Mouse (Mus musculus): ENCODE data around the gene Ephb3. TPM values are rescaled to one million over a fixed set of nuclear protein-coding genes. Genes with fewer than 3 reads are reported as not detected.
"Not testable (repeated sequence)": the region's sequence is repeated elsewhere in the genome, so short reads cannot be mapped to it uniquely, and the experiment has no call there.

Gene Ephb3
- 10 to 100 TPM; 19.4 to 25.7 TPM for total RNA-seq (2021)

GRCm38 (mm10) chr16:21204367-21205092 lies at the start of gene Ephb3:
Gene Ephb3, plus strand, starts transcription at chr16:21204755.
- peak; percentile 97 to 100 for DNase-seq (ENCODE audit: extremely low spot score in 1 of 2, low spot score in 1 of 2)

GRCm38 (mm10) chr16:21156261-21156660 lies 48.3 kb upstream of the Ephb3 start:
- not testable (repeated sequence) for DNase-seq (ENCODE audit: extremely low spot score in 1 of 2, low spot score in 1 of 2)

- not testable (repeated sequence) for DNase-seq (ENCODE audit: extremely low spot score in 1 of 2, low spot score in 1 of 2)
Observed at GRCm38 (mm10) chr16:21159226-21159625, 45.3 kb upstream of the Ephb3 start.

- not testable (repeated sequence) for DNase-seq (ENCODE audit: extremely low spot score in 1 of 2, low spot score in 1 of 2)
Observed at GRCm38 (mm10) chr16:21163423-21163822, 41.1 kb upstream of the Ephb3 start.

GRCm38 (mm10) chr16:21165343-21166220 lies 39.0 kb upstream of the Ephb3 start:
- not testable (repeated sequence) for DNase-seq (ENCODE audit: extremely low spot score in 1 of 2, low spot score in 1 of 2)

- no peak for DNase-seq (ENCODE audit: extremely low spot score in 1 of 2, low spot score in 1 of 2)
Observed at GRCm38 (mm10) chr16:21168730-21169129, 35.8 kb upstream of the Ephb3 start.

- DNase-seq (ENCODE audit: extremely low spot score in 1 of 2, low spot score in 1 of 2): no peak
Observed at GRCm38 (mm10) chr16:21175236-21175635, 29.3 kb upstream of the Ephb3 start.

GRCm38 (mm10) chr16:21182108-21182507 lies 22.4 kb upstream of the Ephb3 start:
- DNase-seq (ENCODE audit: extremely low spot score in 1 of 2, low spot score in 1 of 2): no peak

- DNase-seq (ENCODE audit: extremely low spot score in 1 of 2, low spot score in 1 of 2): no peak
Observed at GRCm38 (mm10) chr16:21184697-21185096, 19.9 kb upstream of the Ephb3 start.

GRCm38 (mm10) chr16:21187568-21187967 lies 17.0 kb upstream of the Ephb3 start:
- DNase-seq (ENCODE audit: extremely low spot score in 1 of 2, low spot score in 1 of 2): no peak

- DNase-seq (ENCODE audit: extremely low spot score in 1 of 2, low spot score in 1 of 2): no peak
Observed at GRCm38 (mm10) chr16:21188345-21188744, 16.2 kb upstream of the Ephb3 start.

- no peak for DNase-seq (ENCODE audit: extremely low spot score in 1 of 2, low spot score in 1 of 2)
Observed at GRCm38 (mm10) chr16:21191569-21191968, 13.0 kb upstream of the Ephb3 start.

- DNase-seq (ENCODE audit: extremely low spot score in 1 of 2, low spot score in 1 of 2): no peak
Observed at GRCm38 (mm10) chr16:21192509-21193354, 11.8 kb upstream of the Ephb3 start.

- no peak for DNase-seq (ENCODE audit: extremely low spot score in 1 of 2, low spot score in 1 of 2)
Observed at GRCm38 (mm10) chr16:21194182-21194581, 10.4 kb upstream of the Ephb3 start.

- no peak for DNase-seq (ENCODE audit: extremely low spot score in 1 of 2, low spot score in 1 of 2)
Observed at GRCm38 (mm10) chr16:21195260-21195866, 9.2 kb upstream of the Ephb3 start.

- DNase-seq (ENCODE audit: extremely low spot score in 1 of 2, low spot score in 1 of 2): no peak
Observed at GRCm38 (mm10) chr16:21196576-21196975, 8.0 kb upstream of the Ephb3 start.

GRCm38 (mm10) chr16:21197542-21197941 lies 7.0 kb upstream of the Ephb3 start:
- DNase-seq (ENCODE audit: extremely low spot score in 1 of 2, low spot score in 1 of 2): no peak

- no peak for DNase-seq (ENCODE audit: extremely low spot score in 1 of 2, low spot score in 1 of 2)
Observed at GRCm38 (mm10) chr16:21198006-21198405, 6.5 kb upstream of the Ephb3 start.

- DNase-seq (ENCODE audit: extremely low spot score in 1 of 2, low spot score in 1 of 2): no peak
Observed at GRCm38 (mm10) chr16:21198529-21198928, 6.0 kb upstream of the Ephb3 start.

GRCm38 (mm10) chr16:21199426-21199825 lies 5.1 kb upstream of the Ephb3 start:
- no peak for DNase-seq (ENCODE audit: extremely low spot score in 1 of 2, low spot score in 1 of 2)
